Mouse (Mus musculus) embryonic stem cell, embryonic (primary cell): ENCODE data around the gene Nectin2.

Experiments used
- CTCF ChIA-PET, 4 experiments: fragments of 300-600 bp in 2 of 4; fragments of 350-600 bp in 2 of 4; sonication (Branson Sonifier 250); formaldehyde crosslinking; loops; one replicate each; lab custom pipeline; 2022; ENCODE audit warnings: inconsistent platforms in 2 of 4; lab: Charles Lee
- POLR2A ChIA-PET, 4 experiments: fragments of 300-600 bp in 2 of 4; fragments of 350-600 bp in 2 of 4; sonication (Branson Sonifier 250); formaldehyde crosslinking; loops; one replicate each; lab custom pipeline; 2022; ENCODE audit warnings: antibody characterized with exemption in 4 of 4, inconsistent platforms in 1 of 4; lab: Charles Lee

Gene Nectin2

DNA sequence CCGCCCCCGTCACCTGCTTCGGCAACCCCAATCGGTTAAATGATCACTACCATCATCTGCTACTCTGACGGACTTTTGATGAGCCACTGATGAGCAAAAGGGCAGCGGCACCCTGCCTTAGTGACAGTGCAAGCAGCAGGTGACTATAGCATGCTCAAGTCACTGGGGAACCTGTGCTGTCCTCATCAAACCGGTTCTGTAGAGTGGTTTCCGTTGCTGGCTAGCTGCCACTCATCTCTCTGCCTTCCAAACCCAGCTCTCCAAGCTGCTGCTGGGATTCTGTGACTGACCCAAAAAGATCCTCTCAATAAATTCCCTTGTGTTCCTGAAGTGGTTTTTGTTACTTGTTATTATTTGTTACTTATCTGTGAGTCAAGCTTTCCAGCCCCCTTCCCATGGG is 28.4 kb upstream of the Nectin2 start:
- CTCF ChIA-PET = interaction anchor here in 1 of 4 experiments (0.8 to 3.5 kb wide), 2 partner anchors 12 to 19 kb away, joined by 3 to 16 read pairs; no protein-coding TSS in a partner anchor

DNA sequence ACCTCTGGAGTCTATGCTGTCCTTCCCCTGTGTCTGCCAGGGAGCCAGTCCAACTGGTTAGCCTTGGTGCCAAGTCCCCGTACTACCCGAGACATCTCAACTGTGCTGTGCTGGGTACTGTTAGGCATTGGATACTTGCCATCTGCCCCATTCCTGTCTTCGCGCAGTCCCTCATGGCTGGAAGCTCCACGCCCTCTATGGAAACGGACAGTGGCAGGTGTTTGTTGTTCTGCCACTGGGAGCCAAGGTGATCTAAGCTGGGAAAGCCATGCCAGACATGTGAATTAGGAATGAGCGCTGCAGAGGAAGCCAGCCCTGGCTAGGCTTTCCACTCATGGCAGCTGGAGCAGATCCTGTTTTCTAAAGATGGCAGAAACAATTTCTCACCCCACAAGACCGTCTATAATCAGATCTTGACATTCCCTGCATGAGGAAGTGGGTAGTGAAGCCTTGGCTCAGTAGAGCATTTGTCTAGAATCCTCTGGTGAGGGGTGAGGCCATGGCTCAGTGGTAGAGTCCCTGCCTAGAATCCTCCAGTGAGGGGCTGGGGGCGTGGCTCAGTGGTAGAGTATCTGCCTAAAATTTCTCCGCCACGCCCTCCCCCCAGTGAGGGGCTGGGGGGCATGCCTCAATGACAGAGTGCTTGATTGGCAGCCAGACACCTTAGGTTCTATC is 26.9 kb upstream of the Nectin2 start:
- ChIA-PET CTCF (interaction anchor here in 3 of 4 experiments (0.5 to 3.5 kb wide), 5 partner anchors 13 to 26 kb away, joined by 3 to 16 read pairs (median 4); no protein-coding TSS in a partner anchor), POLR2A (interaction anchor here in 3 of 4 experiments (0.6 to 3.0 kb wide), 12 partner anchors 9 to 212 kb away, joined by 3 to 11 read pairs (median 3); partner anchors contain the start of genes Clptm1 (in 1 of the 3) and Tomm40 (in 1 of the 3))

More for the DNA sequence above, 28.4 kb upstream of the Nectin2 start:
- POLR2A ChIA-PET = interaction anchor here in 2 of 4 experiments (0.6 to 3.0 kb wide), 4 partner anchors 8 to 79 kb away, joined by 3 to 11 read pairs (median 4); partner anchors contain the start of genes Bcam (in 1 of the 2) and Nectin2 (in 1 of the 2)

DNA sequence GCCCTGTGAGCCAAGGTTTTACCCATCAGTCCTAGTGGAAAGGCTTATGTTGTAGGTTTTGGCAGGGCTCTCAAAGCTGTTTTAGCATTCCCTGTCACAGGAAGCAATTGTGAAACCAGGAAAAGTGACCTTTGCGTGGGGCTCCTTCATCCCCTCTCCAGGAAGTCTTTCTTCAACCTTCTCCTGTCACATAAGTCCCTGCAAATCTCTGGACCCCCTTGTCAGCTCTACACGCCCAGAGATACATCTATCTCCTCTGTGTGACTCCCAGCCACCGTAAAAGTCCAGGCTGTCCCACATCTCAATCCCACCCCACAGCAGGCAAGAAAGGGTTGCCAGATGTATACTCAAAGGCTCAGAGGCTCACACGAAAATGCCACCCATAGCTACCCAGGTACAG is 21.4 kb upstream of the Nectin2 start:
- CTCF ChIA-PET = interaction anchor here (0.6 to 1.2 kb wide), 5 partner anchors 10 to 180 kb away, joined by 3 to 10 read pairs (median 4); no protein-coding TSS in a partner anchor
- POLR2A ChIA-PET = interaction anchor here in 3 of 4 experiments (0.6 to 5.5 kb wide), 9 partner anchors 9 to 56 kb away, joined by 3 to 63 read pairs (median 3); partner anchors contain the start of gene Tomm40 (in 1 of the 3)

DNA sequence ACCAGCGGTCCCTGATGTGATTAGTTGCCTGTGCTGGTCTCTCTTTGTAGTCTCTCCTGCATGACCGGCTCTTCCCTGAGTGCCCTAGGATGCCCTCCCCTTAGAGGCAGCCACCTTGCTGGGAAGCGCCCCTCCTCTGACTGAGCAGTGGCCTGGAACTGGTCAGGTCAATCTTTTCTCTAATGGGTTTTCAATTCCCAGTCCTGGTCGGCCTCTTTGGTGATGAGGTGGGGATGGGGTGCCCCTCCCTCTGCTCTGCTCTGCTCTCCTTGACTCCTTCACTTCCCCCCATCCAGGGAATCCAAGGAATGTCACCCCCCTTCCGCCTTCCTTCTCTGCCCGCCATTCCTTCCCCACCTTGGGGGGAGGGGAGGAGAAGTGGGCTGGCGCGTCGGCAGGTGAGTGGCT is 20.7 kb upstream of the Nectin2 start, which contains the start of gene Bcam:
TSS of gene Bcam (minus strand) at position 33 of the 408 bp plus-strand sequence.
- CTCF ChIA-PET = interaction anchor here (0.6 to 3.2 kb wide), 27 partner anchors 11 to 179 kb away, joined by 3 to 17 read pairs (median 4); partner anchors contain the start of genes Cblc (in 2 of the 4) and Nectin2 (in 1 of the 4)
- POLR2A ChIA-PET = interaction anchor here (0.6 to 5.5 kb wide), 56 partner anchors 8 to 411 kb away, joined by 3 to 63 read pairs (median 4); partner anchors contain the start of genes Cblc (in 3 of the 4), Apoe (in 2 of the 4), Tomm40 (in 2 of the 4) and Apoc1 (in 1 of the 4)

DNA sequence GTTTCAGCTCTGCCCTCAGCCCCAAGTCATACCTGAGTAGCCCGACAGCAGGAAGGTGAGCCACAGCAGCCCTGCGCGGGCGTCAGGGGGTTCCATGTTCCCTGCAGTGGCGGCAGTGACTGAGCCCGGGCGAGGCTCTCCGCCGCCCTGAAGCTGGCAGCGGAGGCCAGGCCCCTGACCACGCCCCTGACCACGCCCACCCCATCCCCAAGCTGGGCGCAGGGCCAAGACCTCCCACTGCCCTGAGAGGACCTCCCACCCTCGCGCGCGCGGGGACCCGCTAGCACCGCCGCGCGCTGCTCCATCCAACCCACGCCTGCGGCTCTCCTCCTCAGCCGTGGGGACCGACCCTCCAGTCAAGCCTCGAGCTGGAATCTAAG is 20.1 kb upstream of the Nectin2 start:
- POLR2A ChIA-PET = interaction anchor here (0.6 to 5.5 kb wide), 69 partner anchors 8 to 568 kb away, joined by 3 to 63 read pairs (median 4); partner anchors contain the start of genes Apoe (in 3 of the 4), Cblc (in 3 of the 4), Apoc1 (in 2 of the 4) and Nectin2 (in 2 of the 4)
- CTCF ChIA-PET = interaction anchor here (0.6 to 3.2 kb wide), 33 partner anchors 10 to 115 kb away, joined by 3 to 17 read pairs (median 4); partner anchors contain the start of genes Cblc (in 2 of the 4), Nectin2 (in 1 of the 4) and Tomm40 (in 1 of the 4)

DNA sequence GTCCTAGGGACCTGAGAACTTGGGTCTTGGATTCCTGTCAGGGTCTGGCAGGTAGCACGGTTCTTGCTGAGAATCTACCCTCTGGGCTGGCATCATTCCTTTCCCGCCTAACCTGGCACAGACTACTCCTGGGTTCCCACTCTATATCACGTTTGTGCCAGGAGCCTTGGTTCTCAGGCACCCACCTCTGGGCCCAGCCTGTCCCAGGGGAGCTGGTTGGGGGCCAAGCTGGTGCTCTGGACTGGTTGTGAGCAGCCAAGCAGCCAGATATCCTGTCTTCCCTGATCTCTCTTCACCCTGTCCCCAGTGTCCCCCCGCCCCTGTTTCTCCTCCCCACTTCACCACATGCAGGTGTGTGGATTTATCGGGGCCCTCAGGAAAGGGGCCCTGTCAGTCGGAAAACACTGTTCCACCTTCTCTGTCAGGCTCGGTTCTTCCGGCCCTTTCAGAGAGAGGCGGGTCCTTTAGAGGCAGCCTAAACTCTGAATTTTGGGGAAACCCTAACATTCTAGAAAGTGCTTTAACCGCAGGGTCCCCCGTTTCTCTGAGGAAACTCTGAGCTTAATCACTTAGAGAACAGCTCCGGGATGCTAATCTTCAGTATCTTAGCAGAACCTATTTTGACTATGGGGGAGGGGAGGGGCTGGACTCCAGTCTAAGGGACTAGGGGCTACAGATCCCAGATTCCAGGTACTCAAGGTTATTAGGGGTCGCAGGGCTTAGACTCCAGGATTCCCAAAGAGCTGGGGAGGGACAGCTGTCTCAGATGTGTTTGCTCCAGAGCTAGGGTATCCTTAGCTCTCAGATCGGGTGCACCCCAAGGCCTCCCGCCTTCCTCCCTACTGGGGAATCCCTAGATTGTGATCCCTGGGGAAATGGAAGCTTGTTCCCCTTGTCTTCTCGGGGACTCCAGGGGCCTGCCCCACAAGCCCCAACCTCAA is 19.4 kb upstream of the Nectin2 start:
- ChIA-PET POLR2A (interaction anchor here (0.6 to 5.5 kb wide), 76 partner anchors 7 to 567 kb away, joined by 3 to 63 read pairs (median 4); partner anchors contain the start of genes Apoe (in 3 of the 4), Apoc1 (in 2 of the 4), Cblc (in 2 of the 4) and Nectin2 (in 2 of the 4)), CTCF (interaction anchor here (0.6 to 3.2 kb wide), 38 partner anchors 8 to 180 kb away, joined by 3 to 17 read pairs (median 4); partner anchors contain the start of genes Cblc (in 2 of the 4), Nectin2 (in 2 of the 4) and Tomm40 (in 1 of the 4))

DNA sequence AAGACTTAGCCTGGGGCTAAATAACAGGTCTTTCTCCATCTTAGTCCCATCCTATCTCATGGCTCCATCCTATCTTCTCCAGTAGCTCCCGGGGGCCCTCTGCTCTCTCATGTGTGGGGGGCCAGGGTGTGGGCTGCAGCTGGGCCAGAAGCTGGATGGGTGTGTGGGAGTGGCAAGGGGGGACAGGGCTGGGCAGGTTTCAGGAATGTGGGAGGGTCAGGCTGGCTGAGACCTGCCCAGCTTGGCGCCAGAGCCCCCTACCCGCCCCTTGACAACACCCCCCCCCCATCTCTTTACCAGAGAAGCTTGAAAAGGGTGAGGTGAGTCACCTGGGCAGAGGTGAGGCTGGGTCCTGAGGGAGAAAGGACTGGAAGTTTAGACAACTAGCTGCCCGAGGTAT is 18.7 kb upstream of the Nectin2 start:
- POLR2A ChIA-PET = interaction anchor here (0.5 to 5.5 kb wide), 31 partner anchors 9 to 426 kb away, joined by 3 to 63 read pairs (median 8); partner anchors contain the start of genes Apoe (in 2 of the 4), Tomm40 (in 2 of the 4), Bcl3 (in 1 of the 4) and Cblc (in 1 of the 4)

DNA sequence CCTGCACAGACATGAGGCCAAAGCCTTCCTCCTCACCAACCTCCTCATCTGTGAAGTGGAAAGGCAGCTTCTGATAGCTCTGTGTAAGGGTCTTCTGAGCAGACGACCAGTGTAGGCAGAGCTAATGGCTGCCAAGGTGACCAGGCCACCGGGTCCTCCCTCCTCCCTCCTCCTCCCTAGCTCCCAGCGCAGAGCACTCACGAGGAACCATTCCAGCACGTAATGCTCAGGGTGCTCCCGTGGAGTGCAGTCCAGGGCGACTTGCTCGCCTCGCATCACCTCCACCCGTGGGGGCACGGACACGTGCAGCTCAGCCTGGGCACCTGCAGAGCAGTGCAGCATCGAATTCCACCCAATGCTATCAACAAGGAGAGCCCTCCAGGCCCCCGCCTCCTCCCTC is 18.0 kb upstream of the Nectin2 start:
- ChIA-PET CTCF (interaction anchor here in 3 of 4 experiments (0.7 to 3.2 kb wide), 12 partner anchors 14 to 487 kb away, joined by 3 to 17 read pairs (median 4); partner anchors contain the start of gene Nectin2 (in 1 of the 3)), POLR2A (interaction anchor here in 3 of 4 experiments (0.6 to 5.5 kb wide), 22 partner anchors 9 to 98 kb away, joined by 3 to 63 read pairs (median 5); partner anchors contain the start of genes Apoe (in 1 of the 3) and Nectin2 (in 1 of the 3))

More for the DNA sequence above, 18.7 kb upstream of the Nectin2 start:
- CTCF ChIA-PET = interaction anchor here (0.6 to 3.2 kb wide), 15 partner anchors 8 to 180 kb away, joined by 3 to 17 read pairs (median 5); partner anchors contain the start of gene Nectin2 (in 2 of the 4)

DNA sequence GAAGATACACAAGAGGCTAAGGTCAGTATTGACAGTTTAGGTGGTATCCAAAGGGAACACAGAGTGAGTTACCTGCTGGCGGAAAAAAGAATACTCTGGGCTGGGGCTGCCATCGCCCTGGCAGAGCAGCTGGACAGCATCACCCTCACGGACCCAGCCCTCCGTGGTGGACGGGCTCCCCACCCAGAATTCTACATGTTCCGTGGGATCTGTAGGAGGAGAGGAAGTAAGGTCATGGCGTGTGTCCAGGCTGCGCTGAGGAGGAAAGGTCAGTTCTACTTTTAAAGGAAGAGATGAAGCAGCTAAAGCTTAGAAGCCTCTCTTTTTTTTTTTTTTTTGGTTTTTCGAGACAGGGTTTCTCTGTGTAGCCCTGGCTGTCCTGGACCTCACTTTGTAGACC is 14.3 kb upstream of the Nectin2 start:
- CTCF ChIA-PET = interaction anchor here (0.5 to 2.9 kb wide), 12 partner anchors 9 to 96 kb away, joined by 3 to 10 read pairs (median 4); no protein-coding TSS in a partner anchor
- POLR2A ChIA-PET = interaction anchor here in 3 of 4 experiments (0.6 to 3.3 kb wide), 8 partner anchors 9 to 65 kb away, joined by 3 to 24 read pairs (median 4); partner anchors contain the start of genes Apoe (in 1 of the 3) and Nectin2 (in 1 of the 3)

DNA sequence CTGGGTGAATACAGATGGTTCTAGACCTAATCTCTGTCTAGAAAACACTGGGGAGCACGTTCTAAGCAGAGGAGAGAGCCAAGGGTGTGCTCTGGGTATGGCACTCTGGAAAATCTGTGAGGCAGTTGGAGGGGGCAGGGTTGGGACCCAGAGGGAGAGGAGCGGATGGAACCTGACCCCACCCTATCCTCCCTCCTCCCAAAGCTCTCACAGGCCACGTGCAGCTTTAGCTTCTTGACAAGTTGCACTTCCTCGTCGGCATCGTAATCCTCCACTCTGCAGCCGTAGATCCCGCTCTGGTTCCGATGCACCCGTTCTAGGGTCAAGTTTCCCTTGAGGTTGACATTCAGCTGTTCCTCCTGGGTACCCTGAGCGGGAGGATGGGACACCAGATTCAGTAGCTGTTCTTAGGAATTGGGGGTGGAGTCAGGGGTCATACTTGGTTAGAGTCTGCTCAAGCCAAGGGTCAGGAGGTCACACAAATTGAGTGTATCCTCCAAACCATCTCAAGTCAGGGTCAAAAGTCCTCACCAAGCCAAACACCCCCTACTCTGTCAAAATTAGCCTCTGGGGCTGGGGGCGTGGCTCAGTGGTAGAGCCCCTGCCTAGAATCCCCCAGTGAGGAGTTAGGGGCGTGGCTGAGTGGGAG is 13.7 kb upstream of the Nectin2 start:
- CTCF ChIA-PET = interaction anchor here (0.6 to 2.9 kb wide), 15 partner anchors 9 to 717 kb away, joined by 3 to 10 read pairs (median 4); no protein-coding TSS in a partner anchor
- POLR2A ChIA-PET = interaction anchor here in 3 of 4 experiments (0.6 to 3.3 kb wide), 21 partner anchors 8 to 171 kb away, joined by 3 to 24 read pairs (median 3); partner anchors contain the start of genes Apoe (in 1 of the 3), Nectin2 (in 1 of the 3) and Tomm40 (in 1 of the 3)

DNA sequence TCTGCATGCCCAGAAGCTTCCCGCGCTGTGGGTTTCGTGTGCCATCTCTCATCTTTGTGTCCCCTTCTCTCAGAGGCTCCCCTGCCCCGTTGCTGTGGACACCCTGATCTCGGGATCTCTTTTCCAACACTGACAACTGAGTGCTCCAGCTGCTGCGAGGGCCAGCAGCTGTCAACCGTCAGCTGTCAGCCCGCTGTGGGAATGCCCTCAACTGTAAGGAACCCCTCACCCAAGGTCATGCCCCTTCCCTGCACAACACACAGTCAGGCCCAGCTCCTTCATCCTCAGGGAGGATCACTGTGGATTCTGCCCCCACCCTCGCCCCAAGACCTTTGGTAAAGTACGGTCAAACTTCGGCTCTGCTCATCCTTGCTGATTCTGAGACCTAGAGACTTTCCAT is 12.0 kb upstream of the Nectin2 start:
- ChIA-PET CTCF (interaction anchor here in 2 of 4 experiments (0.6 to 2.8 kb wide), 4 partner anchors 22 to 285 kb away, joined by 3 to 8 read pairs (median 6); no protein-coding TSS in a partner anchor), POLR2A (interaction anchor here in 2 of 4 experiments (0.7 to 3.3 kb wide), 7 partner anchors 8 to 63 kb away, joined by 3 to 24 read pairs (median 3); partner anchors contain the start of genes Apoe (in 1 of the 2) and Bcam (in 1 of the 2))

DNA sequence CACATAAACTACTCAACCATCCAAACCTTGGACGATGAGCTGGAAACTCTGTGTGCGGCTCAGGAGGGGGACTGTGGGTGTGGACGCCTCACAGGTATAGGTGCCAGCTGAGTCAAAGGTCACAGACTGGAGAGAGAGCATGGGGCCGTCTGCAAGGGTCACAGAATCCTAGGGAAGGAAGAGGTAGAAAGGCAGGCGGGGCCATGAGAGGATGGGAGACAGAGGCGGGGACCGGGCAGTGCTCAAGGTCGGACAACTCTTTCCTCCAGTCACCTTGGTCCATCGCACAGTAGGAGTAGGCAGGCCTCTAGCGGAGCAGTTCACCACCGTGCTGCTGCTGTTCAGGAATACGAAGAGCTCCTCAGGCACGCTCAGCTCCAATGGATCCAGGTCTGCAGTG is 9.7 kb upstream of the Nectin2 start:
- POLR2A ChIA-PET = interaction anchor here in 3 of 4 experiments (0.7 to 3.4 kb wide), 11 partner anchors 8 to 70 kb away, joined by 3 to 14 read pairs (median 6); partner anchors contain the start of genes Bcam (in 3 of the 3), Apoe (in 1 of the 3), Cblc (in 1 of the 3) and Nectin2 (in 1 of the 3)
- CTCF ChIA-PET = interaction anchor here in 1 of 4 experiments (1.5 kb wide), 1 partner anchor 11 kb away, joined by 3 read pairs; the partner anchor contains the start of gene Bcam

DNA sequence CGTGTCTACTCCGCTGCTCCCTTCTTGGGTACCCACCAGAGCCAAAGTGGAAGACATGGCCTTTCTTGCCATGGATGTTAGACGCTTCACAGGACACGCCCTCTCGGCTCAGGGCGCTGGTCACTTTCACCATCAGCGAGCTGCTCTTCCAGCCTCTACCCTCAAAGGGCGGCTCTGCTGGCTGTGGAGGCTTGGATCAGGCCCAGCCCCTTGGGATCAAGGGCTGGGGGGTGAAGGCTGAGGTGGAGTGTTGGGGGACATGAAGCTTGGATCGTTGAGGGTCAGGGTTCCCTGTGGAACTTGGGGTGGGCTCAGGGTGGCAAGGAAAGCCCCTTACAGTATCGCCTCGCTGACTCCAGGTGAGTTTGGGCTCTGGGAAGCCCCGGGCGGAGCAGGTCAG is 8.3 kb upstream of the Nectin2 start:
- POLR2A ChIA-PET = interaction anchor here (0.5 to 3.4 kb wide), 17 partner anchors 9 to 60 kb away, joined by 3 to 14 read pairs (median 4); partner anchors contain the start of genes Bcam (in 2 of the 4), Apoe (in 1 of the 4) and Cblc (in 1 of the 4)
- CTCF ChIA-PET = interaction anchor here (0.6 to 1.1 kb wide), 4 partner anchors 18 to 326 kb away, joined by 3 to 4 read pairs (median 4); no protein-coding TSS in a partner anchor

DNA sequence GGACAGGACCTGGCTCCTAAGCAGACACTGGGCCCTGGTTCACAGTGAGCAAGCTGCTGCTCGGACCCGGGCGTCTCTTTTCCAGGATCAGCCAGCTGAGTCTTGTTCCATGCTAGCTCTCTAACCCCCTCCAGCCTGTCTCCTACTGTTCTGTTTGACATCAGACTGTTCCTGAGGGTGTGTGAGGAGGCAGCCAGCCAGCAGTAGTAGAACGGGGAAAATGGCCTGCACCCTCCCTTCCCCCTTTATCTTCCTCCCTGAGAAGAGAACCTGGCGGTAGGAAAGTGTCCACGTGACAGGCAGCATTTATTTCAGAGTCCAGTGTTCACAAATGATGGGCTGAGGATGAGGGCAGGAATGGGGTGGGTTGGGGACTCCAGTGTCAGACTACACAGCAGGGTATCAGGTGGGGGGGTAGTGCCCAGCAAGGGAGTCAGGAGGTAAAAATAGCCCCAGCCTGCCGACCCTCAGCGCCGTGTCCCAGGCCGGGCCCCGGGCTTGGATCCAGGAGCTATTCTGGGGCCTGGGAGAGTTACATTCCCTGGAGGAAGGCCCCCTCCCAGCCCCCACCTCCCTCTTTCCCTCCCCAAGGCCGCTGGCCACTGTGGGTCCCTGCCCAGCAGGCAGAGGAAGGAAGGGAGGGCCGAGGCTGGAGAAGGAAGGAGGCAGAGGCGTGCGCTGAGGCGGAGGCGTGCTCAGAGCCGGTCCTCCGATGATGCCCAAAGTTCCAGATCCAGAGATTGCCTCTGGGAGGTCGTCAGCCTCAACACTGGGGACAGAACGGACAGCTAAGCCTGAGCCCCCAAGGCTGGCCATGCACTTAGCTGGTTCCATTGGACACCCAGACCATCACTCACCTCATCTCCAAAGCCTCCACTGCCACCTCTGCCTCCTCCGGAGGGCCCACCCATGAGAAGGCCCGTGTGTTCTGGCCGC is 5.8 kb upstream of the Nectin2 start:
- ChIA-PET CTCF (interaction anchor here in 3 of 4 experiments (0.6 to 4.4 kb wide), 16 partner anchors 9 to 137 kb away, joined by 3 to 30 read pairs (median 4); partner anchors contain the start of gene Cblc (in 1 of the 3)), POLR2A (interaction anchor here in 2 of 4 experiments (0.8 to 7.0 kb wide), 13 partner anchors 8 to 87 kb away, joined by 3 to 63 read pairs (median 5); partner anchors contain the start of genes Bcam (in 2 of the 2) and Tomm40 (in 1 of the 2))
